Mouse (Mus musculus): ENCODE measurements around the gene Hectd4. TPM values are rescaled to one million over a fixed set of nuclear protein-coding genes. Genes with fewer than 3 reads are reported as not detected.
"Not testable (repeated sequence)": the region's sequence is repeated elsewhere in the genome, so short reads cannot be mapped to it uniquely, and the experiment has no call there.

The Hectd4 gene
- polyA plus RNA-seq, 1 experiment from 2014 or later = 9.5 TPM

GRCm38 (mm10) chr5:121201739-121202138 lies 18.3 kb upstream of the Hectd4 start:
- no peak overlapping the region for H3K4me3 ChIP-seq (ENCODE audit: low read depth, low read length)
- no peak overlapping the region for H3K9ac ChIP-seq (replicated peaks; ENCODE audit: low read depth, low read length)
- H3K4me2 ChIP-seq (replicated peaks; ENCODE audit: low read depth, low read length) = no peak overlapping the region
- H3K36me3 ChIP-seq (ENCODE audit: control insufficient read depth, insufficient read depth, low read length) = peaks cover 12% of the 10 kb centered on the region
- no peaks in the 10 kb centered on the region for H3K27me3 ChIP-seq (ENCODE audit: control insufficient read depth, insufficient read depth, low read length)
- ATAC-seq (ENCODE audit: insufficient number of reproducible peaks, insufficient read depth, low FRiP score, low read depth) = no peak
- 47% methylated on average over 3 of the region's 3 CpGs for WGBS
- peaks cover 8% of the 10 kb centered on the region; the same call in 1 of the 2 replicates for H3K4me1 ChIP-seq (ENCODE audit: control insufficient read depth, insufficient read depth, low read length)
- H3K9me3 ChIP-seq (ENCODE audit: control insufficient read depth, low read depth, low read length) = no peaks in the 10 kb centered on the region
- H3K27ac ChIP-seq (ENCODE audit: low read length) = no peak overlapping the region

GRCm38 (mm10) chr5:121202467-121202866 lies 17.6 kb upstream of the Hectd4 start:
- Histone ChIP-seq H3K9ac (replicated peaks; ENCODE audit: low read depth, low read length) (no peak overlapping the region), H3K4me3 (ENCODE audit: low read depth, low read length) (no peak overlapping the region), H3K27ac (ENCODE audit: low read length) (no peak overlapping the region), H3K4me2 (replicated peaks; ENCODE audit: low read depth, low read length) (no peak overlapping the region), H3K27me3 (ENCODE audit: control insufficient read depth, insufficient read depth, low read length) (no peaks in the 10 kb centered on the region), H3K9me3 (ENCODE audit: control insufficient read depth, low read depth, low read length) (no peaks in the 10 kb centered on the region), H3K36me3 (ENCODE audit: control insufficient read depth, insufficient read depth, low read length) (peaks cover 18% of the 10 kb centered on the region), H3K4me1 (ENCODE audit: control insufficient read depth, insufficient read depth, low read length) (peaks cover 8% of the 10 kb centered on the region; the same call in 1 of the 2 replicates)
- 79% methylated on average over 1 of the region's 1 CpGs for WGBS
- no peak for ATAC-seq (ENCODE audit: insufficient number of reproducible peaks, insufficient read depth, low FRiP score, low read depth)

- H3K9me3 ChIP-seq (ENCODE audit: control insufficient read depth, low read depth, low read length) = no peaks in the 10 kb centered on the region
- peaks cover 8% of the 10 kb centered on the region; the same call in 1 of the 2 replicates for H3K4me1 ChIP-seq (ENCODE audit: control insufficient read depth, insufficient read depth, low read length)
- H3K9ac ChIP-seq (replicated peaks; ENCODE audit: low read depth, low read length) = peak within 1 kb of the TSS; percentile 97
- H3K27ac ChIP-seq (ENCODE audit: low read length) = peak within 1 kb of the TSS; percentile 72
- peak within 1 kb of the TSS; percentile 96 for H3K4me3 ChIP-seq (ENCODE audit: low read depth, low read length)
- peak; percentile 93 for ATAC-seq (ENCODE audit: insufficient number of reproducible peaks, insufficient read depth, low FRiP score, low read depth)
- H3K27me3 ChIP-seq (ENCODE audit: control insufficient read depth, insufficient read depth, low read length) = no peaks in the 10 kb centered on the region
- peaks cover 38% of the 10 kb centered on the region for H3K36me3 ChIP-seq (ENCODE audit: control insufficient read depth, insufficient read depth, low read length)
- peak within 1 kb of the TSS; percentile 66 for H3K4me2 ChIP-seq (replicated peaks; ENCODE audit: low read depth, low read length)
- WGBS = 2% methylated on average over 52 of the region's 52 CpGs
Measured at GRCm38 (mm10) chr5:121204132-121205089, 15.6 kb upstream of the Hectd4 start, which contains the start of gene Rpl6. Gene Rpl6 (plus strand): TSS chr5:121204481.

- H3K36me3 ChIP-seq (ENCODE audit: control insufficient read depth, insufficient read depth, low read length) = peaks cover 49% of the 10 kb centered on the region
- peak overlapping the region; percentile 97; the same call in 1 of the 2 replicates for H3K9ac ChIP-seq (replicated peaks; ENCODE audit: low read depth, low read length)
- H3K4me1 ChIP-seq (ENCODE audit: control insufficient read depth, insufficient read depth, low read length); H3K27ac ChIP-seq (ENCODE audit: low read length); H3K27me3 ChIP-seq (ENCODE audit: control insufficient read depth, insufficient read depth, low read length); ATAC-seq (ENCODE audit: insufficient number of reproducible peaks, insufficient read depth, low FRiP score, low read depth); H3K9me3 ChIP-seq (ENCODE audit: control insufficient read depth, low read depth, low read length): not testable (repeated sequence)
- peak overlapping the region; percentile 96 for H3K4me3 ChIP-seq (ENCODE audit: low read depth, low read length)
- H3K4me2 ChIP-seq (replicated peaks; ENCODE audit: low read depth, low read length) = peak overlapping the region; percentile 66
- 70% methylated on average over 8 of the region's 10 CpGs for WGBS
Measured at GRCm38 (mm10) chr5:121205537-121206130, 14.4 kb upstream of the Hectd4 start.

GRCm38 (mm10) chr5:121206540-121206939 lies 13.5 kb upstream of the Hectd4 start:
- no peak for ATAC-seq (ENCODE audit: insufficient number of reproducible peaks, insufficient read depth, low FRiP score, low read depth)
- H3K27me3 ChIP-seq (ENCODE audit: control insufficient read depth, insufficient read depth, low read length) = no peaks in the 10 kb centered on the region
- 0 out of 2 replicates have a peak overlapping the region, but pooled peaks have one; percentile 66 for H3K4me2 ChIP-seq (replicated peaks; ENCODE audit: low read depth, low read length)
- 0 out of 2 replicates have a peak overlapping the region, but pooled peaks have one; percentile 12 for H3K9ac ChIP-seq (replicated peaks; ENCODE audit: low read depth, low read length)
- no peaks in the 10 kb centered on the region for H3K9me3 ChIP-seq (ENCODE audit: control insufficient read depth, low read depth, low read length)
- peaks cover 57% of the 10 kb centered on the region for H3K36me3 ChIP-seq (ENCODE audit: control insufficient read depth, insufficient read depth, low read length)
- 78% methylated on average over 9 of the region's 9 CpGs for WGBS
- peaks cover 8% of the 10 kb centered on the region; the same call in 1 of the 2 replicates for H3K4me1 ChIP-seq (ENCODE audit: control insufficient read depth, insufficient read depth, low read length)
- H3K27ac ChIP-seq (ENCODE audit: low read length) = no peak overlapping the region
- H3K4me3 ChIP-seq (ENCODE audit: low read depth, low read length) = no peak overlapping the region

- Histone ChIP-seq H3K4me1 (ENCODE audit: control insufficient read depth, insufficient read depth, low read length) (peaks cover 8% of the 10 kb centered on the region; the same call in 1 of the 2 replicates), H3K4me3 (ENCODE audit: low read depth, low read length) (no peak overlapping the region), H3K27me3 (ENCODE audit: control insufficient read depth, insufficient read depth, low read length) (no peaks in the 10 kb centered on the region), H3K9ac (replicated peaks; ENCODE audit: low read depth, low read length) (no peak overlapping the region), H3K36me3 (ENCODE audit: control insufficient read depth, insufficient read depth, low read length) (peaks cover 61% of the 10 kb centered on the region), H3K9me3 (ENCODE audit: control insufficient read depth, low read depth, low read length) (no peaks in the 10 kb centered on the region), H3K4me2 (replicated peaks; ENCODE audit: low read depth, low read length) (no peak overlapping the region), H3K27ac (ENCODE audit: low read length) (no peak overlapping the region)
- ATAC-seq (ENCODE audit: insufficient number of reproducible peaks, insufficient read depth, low FRiP score, low read depth) = no peak
- WGBS = 56% methylated on average over 3 of the region's 3 CpGs
Measured at GRCm38 (mm10) chr5:121206984-121207383, 13.0 kb upstream of the Hectd4 start.

- Histone ChIP-seq H3K4me1 (ENCODE audit: control insufficient read depth, insufficient read depth, low read length) (peaks cover 8% of the 10 kb centered on the region; the same call in 1 of the 2 replicates), H3K9ac (replicated peaks; ENCODE audit: low read depth, low read length) (no peak overlapping the region), H3K4me2 (replicated peaks; ENCODE audit: low read depth, low read length) (no peak overlapping the region), H3K4me3 (ENCODE audit: low read depth, low read length) (no peak overlapping the region), H3K36me3 (ENCODE audit: control insufficient read depth, insufficient read depth, low read length) (peaks cover 70% of the 10 kb centered on the region), H3K9me3 (ENCODE audit: control insufficient read depth, low read depth, low read length) (no peaks in the 10 kb centered on the region), H3K27me3 (ENCODE audit: control insufficient read depth, insufficient read depth, low read length) (no peaks in the 10 kb centered on the region), H3K27ac (ENCODE audit: low read length) (no peak overlapping the region)
- WGBS = 88% methylated on average over 8 of the region's 9 CpGs
- ATAC-seq (ENCODE audit: insufficient number of reproducible peaks, insufficient read depth, low FRiP score, low read depth) = no peak
Measured at GRCm38 (mm10) chr5:121209755-121210600, 10.0 kb upstream of the Hectd4 start.

- Histone ChIP-seq H3K27me3 (ENCODE audit: control insufficient read depth, insufficient read depth, low read length) (no peaks in the 10 kb centered on the region), H3K9me3 (ENCODE audit: control insufficient read depth, low read depth, low read length) (no peaks in the 10 kb centered on the region), H3K9ac (replicated peaks; ENCODE audit: low read depth, low read length) (no peak overlapping the region), H3K36me3 (ENCODE audit: control insufficient read depth, insufficient read depth, low read length) (peaks cover 69% of the 10 kb centered on the region), H3K4me1 (ENCODE audit: control insufficient read depth, insufficient read depth, low read length) (peaks cover 6% of the 10 kb centered on the region; the same call in 1 of the 2 replicates), H3K4me3 (ENCODE audit: low read depth, low read length) (no peak overlapping the region), H3K4me2 (replicated peaks; ENCODE audit: low read depth, low read length) (no peak overlapping the region), H3K27ac (ENCODE audit: low read length) (no peak overlapping the region)
- no peak for ATAC-seq (ENCODE audit: insufficient number of reproducible peaks, insufficient read depth, low FRiP score, low read depth)
- 83% methylated on average over 1 of the region's 1 CpGs for WGBS
Measured at GRCm38 (mm10) chr5:121210601-121210924, 9.5 kb upstream of the Hectd4 start.
